Comparison of ENCODE assay signal across 8 mouse cellular contexts in the genomic region with DNA sequence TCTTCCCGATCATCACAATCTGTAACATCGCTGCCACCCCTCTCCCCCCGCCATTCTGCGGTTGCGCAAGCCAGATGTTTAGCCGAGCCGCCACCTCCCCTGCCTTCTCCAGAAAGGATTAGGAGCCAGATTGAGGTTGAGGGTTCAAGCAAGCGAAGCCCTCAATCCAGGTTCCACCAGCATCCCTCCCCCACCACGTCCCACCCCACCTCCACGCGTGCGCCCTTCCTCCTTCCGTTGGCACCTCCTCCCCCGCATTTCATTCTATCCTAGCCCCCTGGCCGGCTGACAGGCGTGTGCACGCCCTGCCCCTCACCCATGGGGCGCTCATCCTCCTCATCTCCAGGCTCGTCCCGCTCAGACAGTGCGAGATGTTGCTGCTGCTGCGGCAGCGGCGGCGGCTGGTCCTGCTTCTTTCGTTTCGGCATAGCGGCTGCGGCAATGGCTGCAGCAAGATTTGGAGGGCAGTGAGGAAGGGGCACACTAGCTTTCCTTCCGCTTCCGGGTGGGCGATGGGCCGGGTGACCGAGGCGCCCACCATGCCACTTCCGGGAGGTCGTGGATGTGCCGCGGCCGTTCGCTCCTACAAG. TPM values are rescaled to one million over a fixed set of nuclear protein-coding genes. Genes with fewer than 3 reads are reported as not detected.
DNase-seq lines count a peak whose midpoint lies in the region; ATAC-seq and TF ChIP-seq lines count a peak whose summit lies in the region.

No protein-coding gene starts in this region.

- no peaks in the 10 kb centered on the region for H3K27me3 ChIP-seq in heart, embryonic 12.5 days (replicated peaks)
- no peaks in the 10 kb centered on the region for H3K27me3 ChIP-seq in embryonic facial prominence, embryonic 11.5 days (ENCODE audit: control insufficient read depth, insufficient read depth, low read length)
- no peaks in the 10 kb centered on the region for H3K27me3 ChIP-seq in hindbrain, embryonic 11.5 days (ENCODE audit: control insufficient read depth, insufficient read depth, low read length)
- no peaks in the 10 kb centered on the region for H3K27me3 ChIP-seq in myocyte (ENCODE audit: control insufficient read depth, insufficient read depth, insufficient read length)

- under 1% methylated on average over 39 of the region's 41 CpGs for WGBS in heart, embryonic 12.5 days
- under 1% methylated on average over 41 of the region's 41 CpGs for WGBS in embryonic facial prominence, embryonic 11.5 days
- WGBS in hindbrain, embryonic 11.5 days = under 1% methylated on average over 41 of the region's 41 CpGs

- peak overlapping the region; percentile 79 for H3K4me3 ChIP-seq in heart, embryonic 12.5 days
- H3K4me3 ChIP-seq in ES-E14 (ENCODE audit: insufficient read depth in 1 of 2, low read depth in 1 of 2, low read length in 2 of 2, poor library complexity in 1 of 2, severe bottlenecking in 1 of 2) (peak overlapping the region; percentile 91 to 93), myocyte (peak overlapping the region; percentile 95)
- peak overlapping the region; percentile 96 for H3K4me3 ChIP-seq in embryonic facial prominence, embryonic 11.5 days (ENCODE audit: low read depth, low read length)
- peak overlapping the region; percentile 95 for H3K4me3 ChIP-seq in hindbrain, embryonic 11.5 days (ENCODE audit: low read depth, low read length)

- H3K79me2 ChIP-seq in myocyte (ENCODE audit: control insufficient read depth, insufficient read depth) = peaks cover 39% of the 10 kb centered on the region

- no peak for TF ChIP-seq POLR2A in myocyte (IDR thresholded peaks at IDR 0.05; ENCODE audit: insufficient read length, low read depth)

- H3K27ac ChIP-seq in heart, embryonic 12.5 days (ENCODE audit: poor library complexity, severe bottlenecking) = peak overlapping the region; percentile 96
- H3K27ac ChIP-seq in ES-E14 (ENCODE audit: insufficient read depth, low read depth, low read length, poor library complexity, severe bottlenecking) = peak overlapping the region; percentile 89
- peak overlapping the region; percentile 81 for H3K27ac ChIP-seq in embryonic facial prominence, embryonic 11.5 days (replicated peaks; ENCODE audit: low read depth, low read length)
- H3K27ac ChIP-seq in hindbrain, embryonic 11.5 days (ENCODE audit: low read depth, low read length) = peak overlapping the region; percentile 92

- peaks cover 16% of the 10 kb centered on the region for H3K4me1 ChIP-seq in heart, embryonic 12.5 days (replicated peaks)
- peaks cover 0 to 13% of the 10 kb centered on the region in 2 experiments; a peak in 2 of 4 replicates for H3K4me1 ChIP-seq in ES-E14 (ENCODE audit: control insufficient read depth in 2 of 2, insufficient read depth in 2 of 2, low read length in 2 of 2, poor library complexity in 1 of 2)
- H3K4me1 ChIP-seq in embryonic facial prominence, embryonic 11.5 days (ENCODE audit: control insufficient read depth, insufficient read depth, low read length) = no peaks in the 10 kb centered on the region
- peaks cover 11% of the 10 kb centered on the region for H3K4me1 ChIP-seq in hindbrain, embryonic 11.5 days (replicated peaks; ENCODE audit: control insufficient read depth, insufficient read depth, low read length)

- H3ac ChIP-seq in myocyte (ENCODE audit: control insufficient read depth, insufficient read length) = peak overlapping the region; percentile 38

- in situ Hi-C loops in ES-E14 (cut with MboI; ENCODE audit: low sequenced_read_pairs in 2 of 2, unreplicated experiment in 2 of 2) = loop anchor here in 1 of 2 experiments (25.0 kb wide), 1 partner anchor 133 kb away; a partner anchor contains a TSS

- ATAC-seq in heart, embryonic 12.5 days (ENCODE audit: insufficient number of reproducible peaks, low FRiP score) = peak; percentile 59
- peak; percentile 82 for ATAC-seq in embryonic facial prominence, embryonic 11.5 days (replicated peaks; ENCODE audit: insufficient number of reproducible peaks, low FRiP score, low TSS enrichment, low read depth)
- peak; percentile 83 for ATAC-seq in hindbrain, embryonic 11.5 days (ENCODE audit: low FRiP score)

- intact Hi-C loops in heart, postnatal 25 days (cut with DNase I) = loop anchor here (2.0 kb wide), 1 partner anchor 14 kb away; no protein-coding TSS in a partner anchor

- DNase-seq in heart, postnatal 25 days (ENCODE audit: low spot score) = no peak
- DNase-seq in ES-E14 (ENCODE audit: low read depth, low spot score) (peak; percentile 57), liver (peak; percentile 42)
- DNase-seq in embryonic facial prominence, embryonic 11.5 days (ENCODE audit: low spot score) = peak; percentile 92
- DNase-seq in hindbrain, embryonic 11.5 days (ENCODE audit: low spot score) = peak; percentile 90
- DNase-seq in Muller cell, postnatal 12 days (ENCODE audit: inconsistent ontology term) = no peak

- peak overlapping the region; percentile 70 for H3K4me2 ChIP-seq in heart, embryonic 12.5 days
- peak overlapping the region; percentile 90 for H3K4me2 ChIP-seq in embryonic facial prominence, embryonic 11.5 days (ENCODE audit: low read depth, low read length)
- H3K4me2 ChIP-seq in hindbrain, embryonic 11.5 days (replicated peaks; ENCODE audit: low read depth, low read length) = peak overlapping the region; percentile 80
- peak overlapping the region; percentile 97 for H3K4me2 ChIP-seq in myocyte (ENCODE audit: low read depth)

- peak overlapping the region; percentile 86 for H3K9ac ChIP-seq in heart, embryonic 12.5 days
- peak overlapping the region; percentile 88 for H3K9ac ChIP-seq in ES-E14 (ENCODE audit: insufficient read depth, low read depth, low read length, poor library complexity, severe bottlenecking)
- H3K9ac ChIP-seq in embryonic facial prominence, embryonic 11.5 days (replicated peaks; ENCODE audit: low read length) = peak overlapping the region; percentile 84
- peak overlapping the region; percentile 88 for H3K9ac ChIP-seq in hindbrain, embryonic 11.5 days (ENCODE audit: low read depth, low read length)

- no peaks in the 10 kb centered on the region for H3K9me3 ChIP-seq in heart, embryonic 12.5 days (replicated peaks)
- no peaks in the 10 kb centered on the region for H3K9me3 ChIP-seq in ES-E14 (ENCODE audit: control insufficient read depth, insufficient read depth, low read depth, low read length)
- no peaks in the 10 kb centered on the region for H3K9me3 ChIP-seq in embryonic facial prominence, embryonic 11.5 days (replicated peaks; ENCODE audit: control insufficient read depth, low read length)
- no peaks in the 10 kb centered on the region for H3K9me3 ChIP-seq in hindbrain, embryonic 11.5 days (ENCODE audit: control insufficient read depth, low read length)

- peaks cover 47% of the 10 kb centered on the region for H3K36me3 ChIP-seq in heart, embryonic 12.5 days
- peaks cover 26% of the 10 kb centered on the region for H3K36me3 ChIP-seq in ES-E14 (ENCODE audit: control insufficient read depth, insufficient read depth, low read length, poor library complexity, severe bottlenecking)
- peaks cover 6% of the 10 kb centered on the region; the same call in 1 of the 2 replicates for H3K36me3 ChIP-seq in embryonic facial prominence, embryonic 11.5 days (replicated peaks; ENCODE audit: control insufficient read depth, insufficient read depth, low read depth, low read length)
- 0 out of 2 replicates have a peak, but pooled peaks cover 2% of the 10 kb centered on the region for H3K36me3 ChIP-seq in hindbrain, embryonic 11.5 days (ENCODE audit: control insufficient read depth, insufficient read depth, low read length)
- H3K36me3 ChIP-seq in myocyte (ENCODE audit: control insufficient read depth, insufficient read depth) = peaks cover 4% of the 10 kb centered on the region

TF ChIP-seq in ES-E14, 5 proteins besides CTCF, POLR2A, EP300 and RAD21:
- TF ChIP-seq CHD2 (IDR thresholded peaks at IDR 0.05; ENCODE audit: low read depth, low read length) = no peak

RNA-seq across cellular contexts. Expression of a gene that starts 0.7 kb away (rescaled TPM):
- polyA plus RNA-seq in heart, embryonic 12.5 days (2016; fragmentation: Nextera tagmentation; extraction: Ambion mirVana) = 39.8 and 42.4 TPM in 2 replicates
- 10 to 100 TPM; 26.4 to 26.6 TPM for total RNA-seq in heart, postnatal 25 days (2021)
- total RNA-seq in ES-E14 (2012; rRNA removed) = 51.6 and 64.1 TPM in 2 replicates
- 31.3 and 32.3 TPM in 2 replicates for polyA plus RNA-seq in embryonic facial prominence, embryonic 11.5 days (2014; fragmentation: Nextera tagmentation; extraction: Ambion mirVana)
- 28.0 and 29.8 TPM in 2 replicates for polyA plus RNA-seq in hindbrain, embryonic 11.5 days (2014; fragmentation: Nextera tagmentation; extraction: Ambion mirVana)
- 64.1 TPM for polyA plus RNA-seq in myocyte (2012; fragmentation: generic; extraction: Trizol)

RNA-seq across cellular contexts. Expression of a gene that starts 1.1 kb away (rescaled TPM):
- 17.6 and 18.5 TPM in 2 replicates for polyA plus RNA-seq in heart, embryonic 12.5 days (2016; fragmentation: Nextera tagmentation; extraction: Ambion mirVana)
- 1 to 10 TPM; 3.8 to 4.4 TPM for total RNA-seq in heart, postnatal 25 days (2021)
- total RNA-seq in ES-E14 (2012; rRNA removed) = 13.8 and 17.0 TPM in 2 replicates
- polyA plus RNA-seq in embryonic facial prominence, embryonic 11.5 days (2014; fragmentation: Nextera tagmentation; extraction: Ambion mirVana) = 37.7 and 38.2 TPM in 2 replicates
- polyA plus RNA-seq in hindbrain, embryonic 11.5 days (2014; fragmentation: Nextera tagmentation; extraction: Ambion mirVana) = 39.6 and 45.2 TPM in 2 replicates
- 14.1 TPM for polyA plus RNA-seq in myocyte (2012; fragmentation: generic; extraction: Trizol)

RNA-seq across cellular contexts. Expression of a gene that starts 9.3 kb away (rescaled TPM):
- polyA plus RNA-seq in heart, embryonic 12.5 days (2016; fragmentation: Nextera tagmentation; extraction: Ambion mirVana) = 73.9 and 76.5 TPM in 2 replicates
- 10 to 100 TPM; 64.2 to 66.6 TPM for total RNA-seq in heart, postnatal 25 days (2021)
- total RNA-seq in ES-E14 (2012; rRNA removed) = 115 and 117 TPM in 2 replicates
- 96.7 and 112 TPM in 2 replicates for polyA plus RNA-seq in embryonic facial prominence, embryonic 11.5 days (2014; fragmentation: Nextera tagmentation; extraction: Ambion mirVana)
- polyA plus RNA-seq in hindbrain, embryonic 11.5 days (2014; fragmentation: Nextera tagmentation; extraction: Ambion mirVana) = 97.8 and 117 TPM in 2 replicates
- 90.1 TPM for polyA plus RNA-seq in myocyte (2012; fragmentation: generic; extraction: Trizol)

RNA-seq across cellular contexts. Expression of a gene that starts 41.5 kb away (rescaled TPM):
- 3.4 and 3.9 TPM in 2 replicates for polyA plus RNA-seq in heart, embryonic 12.5 days (2016; fragmentation: Nextera tagmentation; extraction: Ambion mirVana)
- total RNA-seq in heart, postnatal 25 days (2021) = 1 to 10 TPM; 7.4 to 7.5 TPM
- total RNA-seq in ES-E14 (2012; rRNA removed) = not detected in 2 replicates
- polyA plus RNA-seq in embryonic facial prominence, embryonic 11.5 days (2014; fragmentation: Nextera tagmentation; extraction: Ambion mirVana) = 2.2 and 2.4 TPM in 2 replicates
- polyA plus RNA-seq in hindbrain, embryonic 11.5 days (2014; fragmentation: Nextera tagmentation; extraction: Ambion mirVana) = 4.1 and 5.9 TPM in 2 replicates
- 0.47 TPM for polyA plus RNA-seq in myocyte (2012; fragmentation: generic; extraction: Trizol)

RNA-seq across cellular contexts. Expression of a gene that starts 53.7 kb away (rescaled TPM):
- polyA plus RNA-seq in heart, embryonic 12.5 days (2016; fragmentation: Nextera tagmentation; extraction: Ambion mirVana) = 4.7 and 5.2 TPM in 2 replicates
- 10 to 100 TPM; 20.2 to 25.6 TPM for total RNA-seq in heart, postnatal 25 days (2021)
- total RNA-seq in ES-E14 (2012; rRNA removed) = 0.67 and 0.95 TPM in 2 replicates
- polyA plus RNA-seq in embryonic facial prominence, embryonic 11.5 days (2014; fragmentation: Nextera tagmentation; extraction: Ambion mirVana) = 3.7 and 3.9 TPM in 2 replicates
- 3.0 and 4.0 TPM in 2 replicates for polyA plus RNA-seq in hindbrain, embryonic 11.5 days (2014; fragmentation: Nextera tagmentation; extraction: Ambion mirVana)
- 13.6 TPM for polyA plus RNA-seq in myocyte (2012; fragmentation: generic; extraction: Trizol)

Comparison
In these comparisons a context has a peak if more than half of its experiments do, and no peak if none do; other contexts are left out.
1. DNase-seq: peak in ES-E14 (single experiment), embryonic facial prominence, embryonic 11.5 days (single experiment), hindbrain, embryonic 11.5 days (single experiment) and liver (single experiment); none in heart, postnatal 25 days (single experiment) and Muller cell, postnatal 12 days (single experiment).
2. Peak in every context shown above with its lines, with median percentiles within 50 percentile points of each other: ATAC-seq, H3K27ac ChIP-seq, H3K4me2 ChIP-seq, H3K4me3 ChIP-seq and H3K9ac ChIP-seq.